Mouse (Mus musculus): ENCODE results near the gene Mroh9. TPM values are rescaled to one million over a fixed set of nuclear protein-coding genes. Genes with fewer than 3 reads are reported as not detected.

Mroh9 gene
- polyA plus RNA-seq (2012; ENCODE audit: insufficient read depth, insufficient read length, missing spikeins) = not detected in 2 replicates

- no peaks in the 10 kb centered on the region for H3K4me1 ChIP-seq (ENCODE audit: control insufficient read depth, insufficient read depth, insufficient read length, low read length)
- H3K27ac ChIP-seq (replicated peaks; ENCODE audit: low read depth, low read length) = no peak within 1 kb of the TSS
- H3K4me3 ChIP-seq (ENCODE audit: insufficient read depth, low read depth, low read length) = no peak within 1 kb of the TSS
Measured at GRCm38 (mm10) chr1:163085570-163085969, at the start of gene Mroh9. Mroh9 (minus strand) TSS chr1:163085670.

GRCm38 (mm10) chr1:163129976-163130375 lies 44.5 kb upstream of the Mroh9 start:
- Histone ChIP-seq H3K4me3 (ENCODE audit: insufficient read depth, low read depth, low read length) (no peak overlapping the region), H3K27ac (replicated peaks; ENCODE audit: low read depth, low read length) (no peak overlapping the region)

GRCm38 (mm10) chr1:163129129-163129900 lies 43.8 kb upstream of the Mroh9 start:
- Histone ChIP-seq H3K4me3 (ENCODE audit: insufficient read depth, low read depth, low read length) (no peak overlapping the region), H3K4me1 (ENCODE audit: control insufficient read depth, insufficient read depth, insufficient read length, low read length) (no peaks in the 10 kb centered on the region), H3K27ac (replicated peaks; ENCODE audit: low read depth, low read length) (no peak overlapping the region)

More at GRCm38 (mm10) chr1:163129976-163130375, 44.5 kb upstream of the Mroh9 start:
- H3K4me1 ChIP-seq (ENCODE audit: control insufficient read depth, insufficient read depth, insufficient read length, low read length) = no peaks in the 10 kb centered on the region

- no peak overlapping the region for H3K27ac ChIP-seq (replicated peaks; ENCODE audit: low read depth, low read length)
Measured at GRCm38 (mm10) chr1:163126175-163126881, 40.9 kb upstream of the Mroh9 start.

GRCm38 (mm10) chr1:163122414-163122813 lies 36.9 kb upstream of the Mroh9 start:
- Histone ChIP-seq H3K4me3 (ENCODE audit: insufficient read depth, low read depth, low read length) (no peak overlapping the region), H3K27ac (replicated peaks; ENCODE audit: low read depth, low read length) (no peak overlapping the region), H3K4me1 (ENCODE audit: control insufficient read depth, insufficient read depth, insufficient read length, low read length) (no peaks in the 10 kb centered on the region)

More at GRCm38 (mm10) chr1:163126175-163126881, 40.9 kb upstream of the Mroh9 start:
- H3K4me3 ChIP-seq (ENCODE audit: insufficient read depth, low read depth, low read length) = no peak overlapping the region
- H3K4me1 ChIP-seq (ENCODE audit: control insufficient read depth, insufficient read depth, insufficient read length, low read length) = no peaks in the 10 kb centered on the region

- Histone ChIP-seq H3K27ac (replicated peaks; ENCODE audit: low read depth, low read length) (no peak overlapping the region), H3K4me1 (ENCODE audit: control insufficient read depth, insufficient read depth, insufficient read length, low read length) (no peaks in the 10 kb centered on the region), H3K4me3 (ENCODE audit: insufficient read depth, low read depth, low read length) (no peak overlapping the region)
Measured at GRCm38 (mm10) chr1:163113461-163114174, 28.1 kb upstream of the Mroh9 start.

- Histone ChIP-seq H3K4me1 (ENCODE audit: control insufficient read depth, insufficient read depth, insufficient read length, low read length) (no peaks in the 10 kb centered on the region), H3K4me3 (ENCODE audit: insufficient read depth, low read depth, low read length) (no peak overlapping the region), H3K27ac (replicated peaks; ENCODE audit: low read depth, low read length) (no peak overlapping the region)
Measured at GRCm38 (mm10) chr1:163112482-163113164, 27.2 kb upstream of the Mroh9 start.

GRCm38 (mm10) chr1:163104960-163105359 lies 19.5 kb upstream of the Mroh9 start:
- Histone ChIP-seq H3K27ac (replicated peaks; ENCODE audit: low read depth, low read length) (no peak overlapping the region), H3K4me1 (ENCODE audit: control insufficient read depth, insufficient read depth, insufficient read length, low read length) (no peaks in the 10 kb centered on the region), H3K4me3 (ENCODE audit: insufficient read depth, low read depth, low read length) (no peak overlapping the region)

- H3K4me1 ChIP-seq (ENCODE audit: control insufficient read depth, insufficient read depth, insufficient read length, low read length) = no peaks in the 10 kb centered on the region
- H3K27ac ChIP-seq (replicated peaks; ENCODE audit: low read depth, low read length) = no peak overlapping the region
- no peak overlapping the region for H3K4me3 ChIP-seq (ENCODE audit: insufficient read depth, low read depth, low read length)
Measured at GRCm38 (mm10) chr1:163091438-163092155, 6.1 kb upstream of the Mroh9 start.

GRCm38 (mm10) chr1:163070502-163070901 lies 15.0 kb downstream of the Mroh9 start:
- H3K4me3 ChIP-seq (ENCODE audit: insufficient read depth, low read depth, low read length) = no peak overlapping the region
- no peak overlapping the region for H3K27ac ChIP-seq (replicated peaks; ENCODE audit: low read depth, low read length)
- H3K4me1 ChIP-seq (ENCODE audit: control insufficient read depth, insufficient read depth, insufficient read length, low read length) = no peaks in the 10 kb centered on the region

- no peak overlapping the region for H3K27ac ChIP-seq (replicated peaks; ENCODE audit: low read depth, low read length)
- no peaks in the 10 kb centered on the region for H3K4me1 ChIP-seq (ENCODE audit: control insufficient read depth, insufficient read depth, insufficient read length, low read length)
- H3K4me3 ChIP-seq (ENCODE audit: insufficient read depth, low read depth, low read length) = no peak overlapping the region
Measured at GRCm38 (mm10) chr1:163060381-163060780, 25.1 kb downstream of the Mroh9 start.

GRCm38 (mm10) chr1:163057363-163057762 lies 28.1 kb downstream of the Mroh9 start:
- Histone ChIP-seq H3K4me1 (ENCODE audit: control insufficient read depth, insufficient read depth, insufficient read length, low read length) (no peaks in the 10 kb centered on the region), H3K4me3 (ENCODE audit: insufficient read depth, low read depth, low read length) (no peak overlapping the region), H3K27ac (replicated peaks; ENCODE audit: low read depth, low read length) (no peak overlapping the region)

GRCm38 (mm10) chr1:163055629-163056028 lies 29.8 kb downstream of the Mroh9 start:
- no peak overlapping the region for H3K27ac ChIP-seq (replicated peaks; ENCODE audit: low read depth, low read length)
- H3K4me1 ChIP-seq (ENCODE audit: control insufficient read depth, insufficient read depth, insufficient read length, low read length) = no peaks in the 10 kb centered on the region
- no peak overlapping the region for H3K4me3 ChIP-seq (ENCODE audit: insufficient read depth, low read depth, low read length)

GRCm38 (mm10) chr1:163023075-163023474 lies 62.4 kb downstream of the Mroh9 start:
- H3K27ac ChIP-seq (replicated peaks; ENCODE audit: low read depth, low read length) = no peak overlapping the region
- H3K4me1 ChIP-seq (ENCODE audit: control insufficient read depth, insufficient read depth, insufficient read length, low read length) = no peaks in the 10 kb centered on the region
- no peak overlapping the region for H3K4me3 ChIP-seq (ENCODE audit: insufficient read depth, low read depth, low read length)

Measured in brown adipose tissue, adult 24 weeks (tissue).